Mouse (Mus musculus) neural tube, embryonic 12.5 days (tissue): ENCODE data around the gene Rasgef1c. TPM values are rescaled to one million over a fixed set of nuclear protein-coding genes. Genes with fewer than 3 reads are reported as not detected.

Source experiments
- microRNA-seq: library from miRNA; unstranded; fragments of <30 nt; microRNA quantifications from one replicate; pipeline ENCODE4, GENCODE M21; 2017
- polyA plus RNA-seq: library from polyadenylated mRNA; unstranded; fragments of >200 nt; fragmentation: Nextera tagmentation; extraction: Ambion mirVana; gene quantifications from 2 replicates; pipeline ENCODE4 v1.2.1, GENCODE M21; 2016

Gene Rasgef1c
- polyA plus RNA-seq, 1 experiment from 2014 or later = 13.7 TPM

Small RNA genes within 50 kb of the gene (microRNA-seq; reads per million reads assigned to microRNA genes)
- not detected for gene Gm23492

Other genes with a start within 250 kb of the Rasgef1c start
- gene Scgb3a1, start 238.2 kb upstream of the Rasgef1c start, polyA plus RNA-seq = not detected in 2 replicates
- gene Cnot6, start 189.1 kb upstream of the Rasgef1c start, polyA plus RNA-seq = 81.5 and 82.9 TPM in 2 replicates
- gene Gfpt2, start 107.7 kb upstream of the Rasgef1c start, polyA plus RNA-seq = 8.1 and 8.2 TPM in 2 replicates
- 52.1 and 58.7 TPM in 2 replicates for gene Mapk9, start 55.1 kb upstream of the Rasgef1c start, polyA plus RNA-seq
- 71.9 and 75.0 TPM in 2 replicates for gene Rnf130, start 123.5 kb downstream of the Rasgef1c start, polyA plus RNA-seq
- 39.8 and 47.3 TPM in 2 replicates for gene Tbc1d9b, start 229.6 kb downstream of the Rasgef1c start, polyA plus RNA-seq